Mouse (Mus musculus): ENCODE measurements around the gene Pgam5. TPM values are rescaled to one million over a fixed set of nuclear protein-coding genes. Genes with fewer than 3 reads are reported as not detected.

The Pgam5 gene
- total RNA-seq, 1 experiment from 2014 or later, result 49.5 TPM

GRCm38 (mm10) chr5:110230401-110230779 lies 39.3 kb downstream of the Pgam5 start:
- DNase-seq, result no peak

- no peak for DNase-seq
Observed at GRCm38 (mm10) chr5:110227336-110227883, 42.3 kb downstream of the Pgam5 start.

DNA sequence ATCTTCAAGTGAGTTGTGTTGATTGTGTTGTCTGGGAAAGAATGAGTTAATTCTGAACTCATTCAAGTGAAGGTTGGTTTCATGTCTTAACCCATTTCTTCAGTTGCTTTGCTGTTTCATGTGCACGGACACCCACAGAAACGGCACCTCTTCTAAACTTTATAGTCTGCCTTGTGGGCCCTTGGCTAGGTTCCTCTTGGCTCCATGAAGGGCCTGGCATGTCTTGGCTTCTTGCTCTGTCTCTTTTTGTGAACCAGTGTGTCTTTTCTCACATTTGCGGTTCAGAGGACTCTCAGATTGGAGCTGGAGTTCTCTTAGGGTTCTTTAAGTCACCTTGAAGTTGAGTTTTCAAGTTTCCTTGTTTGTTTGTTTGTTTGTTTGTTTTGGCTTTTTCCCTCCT lies 44.7 kb downstream of the Pgam5 start:
- DNase-seq, result no peak

- no peak for DNase-seq
Observed at GRCm38 (mm10) chr5:110222757-110223156, 47.0 kb downstream of the Pgam5 start.

DNA sequence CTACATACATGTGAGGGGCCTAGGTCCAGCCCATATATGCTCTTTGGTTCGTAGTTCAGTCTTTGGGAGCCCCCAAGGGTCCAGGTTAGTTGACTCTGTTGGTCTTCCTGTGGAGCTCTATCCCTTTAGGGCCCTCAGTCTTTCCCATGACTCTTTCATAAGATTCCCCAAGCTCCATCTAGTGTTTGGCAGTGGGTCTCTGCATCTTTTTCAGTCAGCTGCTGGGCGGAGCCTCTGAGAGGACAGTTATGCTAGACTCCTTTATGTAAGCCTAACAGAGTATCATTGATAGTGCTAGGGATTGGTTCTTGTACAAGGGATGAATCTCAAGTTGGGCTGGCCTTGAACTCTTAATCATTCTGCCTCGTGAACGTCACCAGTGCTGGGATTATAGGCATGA lies 49.4 kb downstream of the Pgam5 start:
- no peak for DNase-seq

GRCm38 (mm10) chr5:110216780-110217179 lies 52.9 kb downstream of the Pgam5 start:
- no peak for DNase-seq

- DNase-seq, result no peak
Observed at GRCm38 (mm10) chr5:110211312-110211711, 58.4 kb downstream of the Pgam5 start.

Other genes starting within 250 kb of the Pgam5 start
- 4.4 and 6.6 TPM in 2 replicates for gene Gm17655, start 197.4 kb downstream of the Pgam5 start, total RNA-seq (2021)
- gene Gm35315, start 175.5 kb downstream of the Pgam5 start, total RNA-seq (2021), result 0.11 and 0.45 TPM in 2 replicates
- not detected in 2 replicates for gene Plcxd1, start 169.9 kb downstream of the Pgam5 start, total RNA-seq (2021)
- 57.4 and 63.7 TPM in 2 replicates for gene Gtpbp6, start 161.7 kb downstream of the Pgam5 start, total RNA-seq (2021)
- gene Zfp605, start 159.8 kb downstream of the Pgam5 start, total RNA-seq (2021), result 4.7 and 7.8 TPM in 2 replicates
- 34.1 and 46.1 TPM in 2 replicates for gene Chfr, start 134.1 kb downstream of the Pgam5 start, total RNA-seq (2021)
- gene Golga3, start 93.2 kb downstream of the Pgam5 start, total RNA-seq (2021), result 33.0 and 36.0 TPM in 2 replicates
- 32.5 and 33.8 TPM in 2 replicates for gene Ankle2, start 38.9 kb downstream of the Pgam5 start, total RNA-seq (2021)
- 18.6 and 39.4 TPM in 2 replicates for gene Pxmp2, start 16.3 kb upstream of the Pgam5 start, total RNA-seq (2021)
- 8.2 and 11.9 TPM in 2 replicates for gene Pole, start 16.4 kb upstream of the Pgam5 start, total RNA-seq (2021)
- gene P2rx2, start 73.3 kb upstream of the Pgam5 start, total RNA-seq (2021), result 0.48 and 1.2 TPM in 2 replicates
- not detected in 2 replicates for gene Lrcol1, start 74.8 kb upstream of the Pgam5 start, total RNA-seq (2021)
- gene Fbrsl1, start 178.6 kb upstream of the Pgam5 start, total RNA-seq (2021), result 74.4 and 78.0 TPM in 2 replicates